Mouse (Mus musculus) embryo, embryonic 10 days (tissue): Measurements from ENCODE around the gene Cav3.

Source experiments
- DNase-seq: peaks from one replicate; pipeline ENCODE4 v3.0.0-alpha.2; 2015; ENCODE audit warnings: low spot score

Cav3 gene

GRCm38 (mm10) chr6:112459341-112459749 lies at the start of gene Cav3:
TSS of gene Cav3 (plus strand) at chr6:112459505.
- no peak for DNase-seq

- no peak for DNase-seq
Measured at GRCm38 (mm10) chr6:112419333-112419732, 40.0 kb upstream of the Cav3 start.

- DNase-seq = no peak
Measured at GRCm38 (mm10) chr6:112420883-112421282, 38.4 kb upstream of the Cav3 start.

- no peak for DNase-seq
Measured at GRCm38 (mm10) chr6:112423746-112424501, 35.4 kb upstream of the Cav3 start.

- DNase-seq = no peak
Measured at GRCm38 (mm10) chr6:112426018-112426732, 33.1 kb upstream of the Cav3 start.

GRCm38 (mm10) chr6:112445675-112446074 lies 13.6 kb upstream of the Cav3 start:
- no peak for DNase-seq

- DNase-seq = no peak
Measured at GRCm38 (mm10) chr6:112461459-112461858, 2.2 kb downstream of the Cav3 start.

GRCm38 (mm10) chr6:112463331-112463730 lies 4.0 kb downstream of the Cav3 start:
- no peak for DNase-seq

- DNase-seq = no peak
Measured at GRCm38 (mm10) chr6:112465441-112465840, 6.1 kb downstream of the Cav3 start.

GRCm38 (mm10) chr6:112466001-112466400 lies 6.7 kb downstream of the Cav3 start:
- DNase-seq = no peak

GRCm38 (mm10) chr6:112471644-112472043 lies 12.3 kb downstream of the Cav3 start:
- DNase-seq = no peak

GRCm38 (mm10) chr6:112479861-112480260 lies 20.6 kb downstream of the Cav3 start:
- DNase-seq = peak; percentile 55

GRCm38 (mm10) chr6:112484316-112484715 lies 25.0 kb downstream of the Cav3 start:
- peak; percentile 64 for DNase-seq

- no peak for DNase-seq
Measured at GRCm38 (mm10) chr6:112487993-112488392, 28.7 kb downstream of the Cav3 start.

- no peak for DNase-seq
Measured at GRCm38 (mm10) chr6:112488821-112489180, 29.5 kb downstream of the Cav3 start.

GRCm38 (mm10) chr6:112489181-112489909 lies 30.0 kb downstream of the Cav3 start:
- DNase-seq = peak; percentile 46

GRCm38 (mm10) chr6:112489910-112490559 lies 30.7 kb downstream of the Cav3 start, which contains the start of gene Oxtr:
TSS of gene Oxtr (minus strand) at chr6:112489943.
- DNase-seq = peak; percentile 22

- peak; percentile 88 for DNase-seq
Measured at GRCm38 (mm10) chr6:112490625-112491242, 31.4 kb downstream of the Cav3 start.

GRCm38 (mm10) chr6:112491521-112491920 lies 32.2 kb downstream of the Cav3 start:
- no peak for DNase-seq

- DNase-seq = no peak
Measured at GRCm38 (mm10) chr6:112492656-112493055, 33.4 kb downstream of the Cav3 start.

- DNase-seq = no peak
Measured at GRCm38 (mm10) chr6:112493371-112493770, 34.1 kb downstream of the Cav3 start.

GRCm38 (mm10) chr6:112494620-112495081 lies 35.3 kb downstream of the Cav3 start:
- peak; percentile 56 for DNase-seq
